Comparison of ENCODE assay signal across 19 mouse cellular contexts in genomic region chr4:59374271-59374938, GRCm38 (mm10).
A peak's percentile ranks its signal among the peaks of the same experiment; 100 is the strongest.
DNase-seq lines count a peak whose midpoint lies in the region; ATAC-seq lines count a peak whose summit lies in the region.
"Had no signal": no experiment of that assay in that cellular context is flagged by ENCODE, and none has a peak within 500 bp of the region (broad histone marks: within the 10 kb centered on the region; RNA-seq: fewer than 3 reads in every experiment).

No protein-coding gene starts in this region.

- no peaks in the 10 kb centered on the region for H3K27me3 ChIP-seq in kidney, embryonic 15.5 days
- no peaks in the 10 kb centered on the region for H3K27me3 ChIP-seq in lung, embryonic 16.5 days (ENCODE audit: control insufficient read depth, insufficient read depth, low read depth, low read length)
- no peaks in the 10 kb centered on the region for H3K27me3 ChIP-seq in stomach, embryonic 16.5 days (ENCODE audit: control insufficient read depth, insufficient read depth, low read length)
- H3K27me3 ChIP-seq: forebrain, embryonic 12.5 days; midbrain, embryonic 12.5 days had no signal

- 68% methylated on average over 10 of the region's 10 CpGs for WGBS in kidney, embryonic 15.5 days
- WGBS in lung, embryonic 16.5 days = 49% methylated on average over 10 of the region's 10 CpGs
- 66% methylated on average over 10 of the region's 10 CpGs for WGBS in stomach, embryonic 16.5 days

- no peak overlapping the region for H3K9ac ChIP-seq in kidney, embryonic 15.5 days
- no peak overlapping the region for H3K9ac ChIP-seq in lung, embryonic 16.5 days (ENCODE audit: low read length)
- H3K9ac ChIP-seq in stomach, embryonic 16.5 days (ENCODE audit: low read length) = no peak overlapping the region
- H3K9ac ChIP-seq: forebrain, embryonic 12.5 days; liver, embryonic 14.5 days; midbrain, embryonic 12.5 days had no signal

- no peaks in the 10 kb centered on the region; the same call in 1 of the 2 replicates for H3K36me3 ChIP-seq in kidney, embryonic 15.5 days
- no peaks in the 10 kb centered on the region for H3K36me3 ChIP-seq in lung, embryonic 16.5 days (ENCODE audit: control insufficient read depth, insufficient read depth, low read length)
- no peaks in the 10 kb centered on the region for H3K36me3 ChIP-seq in stomach, embryonic 16.5 days (ENCODE audit: control insufficient read depth, insufficient read depth, low read length)
- H3K36me3 ChIP-seq: forebrain, embryonic 12.5 days; hindbrain, embryonic 10.5 days; midbrain, embryonic 12.5 days had no signal

- H3K4me3 ChIP-seq in kidney, embryonic 15.5 days (replicated peaks) = no peak overlapping the region
- no peak overlapping the region for H3K4me3 ChIP-seq in lung, embryonic 16.5 days (ENCODE audit: low read length)
- H3K4me3 ChIP-seq in brown adipose tissue, adult 24 weeks (ENCODE audit: insufficient read depth, low read depth, low read length) = no peak overlapping the region
- no peak overlapping the region for H3K4me3 ChIP-seq in stomach, embryonic 16.5 days (replicated peaks; ENCODE audit: low read length)
- H3K4me3 ChIP-seq: erythroblast, embryonic 14.5 days; forebrain, embryonic 12.5 days; heart, embryonic 10.5 days; hindbrain, embryonic 10.5 days; left cerebral cortex, adult 2 months; midbrain, embryonic 12.5 days had no signal

- no peak for DNase-seq in kidney, postnatal 10 days
- DNase-seq in lung, postnatal 4 days = no peak
- no peak for DNase-seq in cerebellum, postnatal 14 days
- DNase-seq: adrenal gland, postnatal 10 days; cerebellum, adult 8-10 months; gastrocnemius, postnatal 36 days; kidney, adult 11 months had no signal

- H3K4me2 ChIP-seq in kidney, embryonic 15.5 days = no peak overlapping the region
- H3K4me2 ChIP-seq in lung, embryonic 16.5 days (ENCODE audit: low read depth, low read length) = no peak overlapping the region
- no peak overlapping the region for H3K4me2 ChIP-seq in stomach, embryonic 16.5 days (ENCODE audit: low read depth, low read length)
- H3K4me2 ChIP-seq: forebrain, embryonic 12.5 days; midbrain, embryonic 12.5 days had no signal

- peaks cover 9% of the 10 kb centered on the region; the same call in 1 of the 2 replicates for H3K4me1 ChIP-seq in kidney, embryonic 15.5 days
- no peaks in the 10 kb centered on the region; the same call in 1 of the 2 replicates for H3K4me1 ChIP-seq in lung, embryonic 16.5 days (replicated peaks; ENCODE audit: control insufficient read depth, insufficient read depth, low read length)
- H3K4me1 ChIP-seq in brown adipose tissue, adult 24 weeks (ENCODE audit: control insufficient read depth, insufficient read depth, insufficient read length, low read length) = peaks cover 6% of the 10 kb centered on the region; the same call in 1 of the 2 replicates
- H3K4me1 ChIP-seq in stomach, embryonic 16.5 days (ENCODE audit: control insufficient read depth, insufficient read depth, low read length) = no peaks in the 10 kb centered on the region
- H3K4me1 ChIP-seq: hindbrain, embryonic 10.5 days had no signal

- H3K27ac ChIP-seq in kidney, embryonic 15.5 days = peak overlapping the region; percentile 66; the same call in 1 of the 2 replicates
- peak overlapping the region; percentile 73 for H3K27ac ChIP-seq in lung, embryonic 16.5 days (ENCODE audit: low read length)
- H3K27ac ChIP-seq in brown adipose tissue, adult 24 weeks (replicated peaks; ENCODE audit: low read depth, low read length) = 0 out of 2 replicates have a peak overlapping the region, but pooled peaks have one; percentile 12
- peak overlapping the region; percentile 21; the same call in 1 of the 2 replicates for H3K27ac ChIP-seq in stomach, embryonic 16.5 days (ENCODE audit: low read length)
- H3K27ac ChIP-seq: forebrain, embryonic 12.5 days; heart, embryonic 10.5 days; hindbrain, embryonic 10.5 days; left cerebral cortex, adult 2 months; liver, embryonic 14.5 days; macrophage; midbrain, embryonic 12.5 days had no signal

- no peak for ATAC-seq in kidney, embryonic 15.5 days (replicated peaks; ENCODE audit: low FRiP score)
- no peak for ATAC-seq in lung, embryonic 16.5 days (ENCODE audit: low read depth)
- no peak for ATAC-seq in stomach, embryonic 16.5 days (ENCODE audit: insufficient read depth, low FRiP score)

- H3K9me3 ChIP-seq in kidney, embryonic 15.5 days (replicated peaks) = 0 out of 2 replicates have a peak, but pooled peaks cover 2% of the 10 kb centered on the region
- no peaks in the 10 kb centered on the region for H3K9me3 ChIP-seq in lung, embryonic 16.5 days (ENCODE audit: control insufficient read depth, low read length)
- H3K9me3 ChIP-seq in stomach, embryonic 16.5 days (replicated peaks; ENCODE audit: control insufficient read depth, low read length) = no peaks in the 10 kb centered on the region; the same call in 1 of the 2 replicates
- H3K9me3 ChIP-seq: forebrain, embryonic 12.5 days; heart, embryonic 10.5 days; midbrain, embryonic 12.5 days had no signal

Comparison
In these comparisons a context has a peak if more than half of its experiments do, and no peak if none do; other contexts are left out.
1. H3K27ac ChIP-seq: peak in every context shown above with its lines; median percentile 73 in lung, embryonic 16.5 days; 66 in kidney, embryonic 15.5 days; 21 in stomach, embryonic 16.5 days; 12 in brown adipose tissue, adult 24 weeks.